Mouse (Mus musculus) hematopoietic stem cell, adult 5-6 weeks (primary cell): Measurements from ENCODE around the gene Slc38a8. TPM values are rescaled to one million over a fixed set of nuclear protein-coding genes. Genes with fewer than 3 reads are reported as not detected.

ENCODE experiments used
- ATAC-seq, 2 experiments: fragments of 125-278 bp in 1 of 2; replicated peaks in 1 of 2; 2 replicates each; pipeline ENCODE4 v1.8.0; 2016 to 2017; ENCODE audit warnings: inconsistent platforms in 2 of 2, mild to moderate bottlenecking in 2 of 2, moderate number of reproducible peaks in 2 of 2, low read depth in 1 of 2, moderate TSS enrichment in 1 of 2; ENCODE audit not compliant: low FRiP score in 2 of 2, poor library complexity in 2 of 2, severe bottlenecking in 2 of 2, insufficient read depth in 1 of 2, low TSS enrichment in 1 of 2
- total RNA-seq: library from RNA; stranded (forward); fragments of 172-1452, 232-1000 nt; gene quantifications from 2 replicates; pipeline ENCODE4 v1.2.3, GENCODE M21; 2017

Gene Slc38a8
- not detected in 2 replicates for total RNA-seq

DNA sequence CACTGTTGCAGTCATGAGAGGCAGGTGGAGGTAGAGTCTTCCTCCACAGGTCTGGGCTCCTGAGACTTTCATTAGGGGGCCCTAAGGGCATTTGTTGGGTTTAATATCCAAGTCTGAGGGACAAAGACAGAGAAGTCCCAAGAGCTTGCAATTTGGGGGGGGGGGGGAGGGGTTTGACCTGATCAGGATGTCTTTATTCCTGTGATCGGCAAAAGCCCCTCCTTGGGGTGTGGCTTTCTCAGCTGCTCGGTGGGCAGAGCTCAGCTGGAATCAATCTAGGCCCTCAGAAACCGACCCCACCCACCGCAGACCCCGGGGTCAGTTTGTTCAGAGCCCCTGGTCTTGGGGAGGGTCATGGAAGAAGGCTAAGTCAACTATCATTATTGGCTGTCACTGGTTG is at the start of gene Slc38a8:
Gene Slc38a8, minus strand, starts transcription at position 101 of the 400 bp plus-strand sequence.
- no peak for ATAC-seq

- ATAC-seq: no peak
Measured at GRCm38 (mm10) chr8:119548560-119549113, 47.1 kb upstream of the Slc38a8 start.

DNA sequence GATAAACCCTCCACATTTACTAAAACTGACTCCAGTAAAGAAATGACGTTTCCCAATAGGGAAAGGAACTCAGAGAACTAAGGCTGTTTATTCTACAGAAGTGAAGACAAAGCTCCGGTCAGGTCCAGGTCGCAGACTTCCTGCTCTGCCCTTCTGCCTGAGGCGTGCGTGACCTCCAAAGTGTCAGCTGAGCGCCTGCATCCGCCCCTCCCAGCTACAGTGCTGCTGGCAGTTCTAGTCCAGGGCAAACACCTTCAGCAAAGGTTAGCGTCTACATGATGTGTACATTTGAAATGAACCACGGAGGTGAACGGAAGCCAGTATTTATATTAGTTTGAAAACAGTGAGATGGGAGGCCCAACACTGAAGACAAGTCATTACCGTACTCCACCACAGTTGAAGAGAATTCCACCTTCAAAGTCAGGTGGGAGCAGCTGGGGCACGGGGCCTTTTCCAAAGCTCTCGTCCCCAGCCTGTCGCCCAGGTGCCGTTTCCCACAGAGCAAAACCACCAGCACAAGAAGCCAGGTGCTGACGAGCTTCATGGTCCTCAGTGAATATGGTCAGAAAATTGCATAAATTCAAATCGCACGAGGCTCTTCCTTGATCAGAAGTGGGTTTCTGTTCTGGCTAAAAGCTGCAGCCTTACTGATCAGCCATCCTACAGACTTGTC is 45.7 kb upstream of the Slc38a8 start:
- no peak for ATAC-seq

GRCm38 (mm10) chr8:119545791-119546190 is 44.3 kb upstream of the Slc38a8 start:
- ATAC-seq: no peak

DNA sequence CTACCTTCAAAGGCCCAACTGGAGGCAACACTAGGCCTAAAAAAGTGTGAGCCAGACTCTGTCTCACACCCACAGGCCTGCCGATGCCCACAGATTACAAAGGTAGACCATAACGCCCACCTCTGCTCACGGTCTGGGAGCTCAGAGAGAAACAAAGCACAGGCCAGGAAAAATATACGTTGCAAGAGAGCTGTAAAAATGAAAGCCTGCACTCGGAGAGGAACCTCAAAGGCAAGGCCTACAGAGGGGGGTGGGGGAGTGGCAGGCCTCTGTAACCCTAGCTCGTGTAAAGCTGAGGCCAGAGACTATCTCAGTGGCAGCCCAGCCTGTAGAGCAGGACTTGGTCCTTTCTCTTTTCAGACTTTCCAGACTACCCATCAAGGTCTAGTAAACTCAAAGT is 43.7 kb upstream of the Slc38a8 start:
- no peak for ATAC-seq

- ATAC-seq: no peak
Measured at GRCm38 (mm10) chr8:119544606-119545005, 43.1 kb upstream of the Slc38a8 start.

DNA sequence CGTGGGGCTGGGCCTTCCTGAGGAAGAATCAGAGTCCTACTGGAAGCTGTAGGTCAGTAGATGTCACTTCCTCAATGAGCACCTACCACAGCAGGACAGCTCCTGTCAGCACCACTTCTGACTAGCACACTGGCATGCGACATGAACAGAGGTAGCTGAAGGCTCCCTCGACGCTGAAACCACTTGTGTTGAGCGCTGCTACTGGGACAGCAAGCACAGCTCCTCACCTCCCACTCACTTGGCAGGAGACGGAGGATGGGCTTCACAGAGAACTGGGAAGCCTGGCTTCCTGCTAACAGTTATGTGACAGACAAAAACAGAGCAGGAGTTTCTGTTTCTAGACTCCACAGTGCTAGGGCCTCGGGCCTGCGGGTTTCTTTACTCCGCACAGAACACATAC is 30.5 kb upstream of the Slc38a8 start:
- ATAC-seq: no peak

GRCm38 (mm10) chr8:119531397-119531796 is 29.9 kb upstream of the Slc38a8 start:
- ATAC-seq: no peak

- no peak for ATAC-seq
Measured at GRCm38 (mm10) chr8:119530937-119531336, 29.4 kb upstream of the Slc38a8 start.

DNA sequence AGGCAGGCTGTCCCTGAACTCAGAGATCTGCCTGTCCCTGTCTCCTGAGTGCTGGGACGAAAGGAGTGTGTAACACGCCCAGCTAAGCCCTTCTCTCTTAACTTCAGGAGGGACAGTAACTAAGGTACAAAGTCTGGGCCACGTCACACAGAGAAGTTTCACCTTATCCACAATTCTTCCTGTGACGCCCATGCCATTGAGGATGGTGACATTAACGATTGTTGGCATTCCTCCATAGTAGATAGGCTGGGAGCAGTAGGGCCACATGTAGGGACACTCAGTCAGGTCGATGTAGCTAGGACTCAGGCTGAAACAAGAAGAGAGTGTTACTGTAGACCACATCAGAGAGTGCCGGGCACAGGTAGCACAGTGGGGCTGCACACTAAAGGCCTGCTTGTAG is 27.3 kb upstream of the Slc38a8 start:
- ATAC-seq: no peak

GRCm38 (mm10) chr8:119520102-119520501 is 18.6 kb upstream of the Slc38a8 start:
- ATAC-seq: no peak

DNA sequence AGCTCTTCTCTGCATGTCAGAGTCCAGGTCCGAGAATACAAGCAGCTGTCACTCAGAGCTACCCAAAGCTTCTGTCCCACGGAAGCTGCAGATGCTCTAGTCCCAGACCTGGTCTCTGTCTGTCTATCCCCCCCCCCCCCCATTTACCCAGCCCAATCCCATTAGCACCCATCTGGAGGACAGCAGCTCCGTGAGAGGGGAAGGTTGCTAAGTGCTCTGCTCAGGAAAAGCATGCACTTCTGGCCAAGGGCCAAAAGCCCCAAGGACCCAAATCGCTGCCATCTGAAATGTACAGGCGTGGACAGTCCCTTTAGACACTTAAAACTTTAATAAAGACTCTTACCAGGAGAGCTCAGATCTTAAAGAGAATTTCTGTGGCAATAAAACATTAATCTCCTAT is 15.2 kb upstream of the Slc38a8 start:
- no peak for ATAC-seq

- no peak for ATAC-seq
Measured at GRCm38 (mm10) chr8:119515767-119516166, 14.3 kb upstream of the Slc38a8 start.

GRCm38 (mm10) chr8:119514940-119515339 is 13.4 kb upstream of the Slc38a8 start:
- ATAC-seq: peak in 1 of 2 experiments; percentile 26; a peak in 2 of 4 replicates

DNA sequence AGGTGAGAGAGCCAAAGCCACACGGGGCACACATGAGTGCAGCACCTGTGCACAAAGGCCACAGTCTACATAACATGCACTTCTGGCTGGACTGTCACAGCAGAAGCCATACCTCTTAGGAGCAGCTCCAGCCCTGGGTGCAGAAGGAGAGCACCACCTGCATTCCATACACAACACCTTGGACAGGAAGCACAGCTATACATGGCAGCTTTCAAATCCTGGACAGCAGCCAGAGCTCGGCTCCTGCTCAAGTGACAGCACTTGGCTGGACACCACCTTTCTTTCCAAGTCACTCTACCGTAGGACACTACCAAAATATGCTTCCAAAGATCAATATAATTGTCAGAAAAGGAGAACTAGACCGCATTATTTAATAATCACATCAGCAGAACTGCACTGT is 11.9 kb upstream of the Slc38a8 start:
- no peak for ATAC-seq

GRCm38 (mm10) chr8:119511722-119512121 is 10.2 kb upstream of the Slc38a8 start:
- ATAC-seq: no peak; a peak in 1 of 4 replicates

DNA sequence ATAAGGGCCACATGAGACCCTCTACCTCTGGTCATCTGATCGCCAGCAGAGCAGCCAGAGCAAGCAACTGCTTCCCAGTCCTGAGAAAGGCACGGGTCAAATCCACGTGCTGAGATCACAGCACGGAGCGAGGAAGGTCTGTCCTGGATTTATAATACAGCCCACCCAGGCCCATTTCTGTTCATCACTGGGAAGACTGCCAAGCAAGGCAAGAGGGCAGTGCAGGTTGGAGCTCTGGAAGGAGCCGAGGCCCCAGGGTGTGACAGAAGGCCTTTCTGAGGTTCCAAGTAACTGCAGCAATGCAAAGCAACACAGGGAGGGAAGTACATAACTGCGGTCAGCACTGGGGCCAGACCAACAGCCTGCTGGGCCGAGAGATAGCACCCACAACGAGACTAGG is 9.0 kb upstream of the Slc38a8 start:
- ATAC-seq: no peak

DNA sequence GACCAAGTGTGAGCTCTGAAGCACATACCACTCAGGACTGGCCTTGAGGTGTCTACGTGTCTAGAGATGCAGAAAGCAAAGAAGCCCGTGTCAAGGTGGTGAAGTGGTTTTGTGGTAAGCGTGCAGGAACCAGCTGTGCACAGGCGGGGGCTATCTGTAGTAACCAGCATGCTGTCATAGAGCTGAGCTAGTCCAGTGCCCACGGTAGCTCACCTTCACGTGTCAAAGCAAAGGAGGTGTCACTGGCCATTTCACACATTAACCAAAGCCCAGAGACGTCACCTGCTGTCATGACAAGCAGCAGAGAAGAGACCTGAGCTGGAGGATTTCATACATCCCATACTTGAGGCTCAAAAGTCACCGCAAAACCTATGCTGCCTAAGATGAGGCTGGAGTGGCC is 4.6 kb upstream of the Slc38a8 start:
- ATAC-seq: no peak

DNA sequence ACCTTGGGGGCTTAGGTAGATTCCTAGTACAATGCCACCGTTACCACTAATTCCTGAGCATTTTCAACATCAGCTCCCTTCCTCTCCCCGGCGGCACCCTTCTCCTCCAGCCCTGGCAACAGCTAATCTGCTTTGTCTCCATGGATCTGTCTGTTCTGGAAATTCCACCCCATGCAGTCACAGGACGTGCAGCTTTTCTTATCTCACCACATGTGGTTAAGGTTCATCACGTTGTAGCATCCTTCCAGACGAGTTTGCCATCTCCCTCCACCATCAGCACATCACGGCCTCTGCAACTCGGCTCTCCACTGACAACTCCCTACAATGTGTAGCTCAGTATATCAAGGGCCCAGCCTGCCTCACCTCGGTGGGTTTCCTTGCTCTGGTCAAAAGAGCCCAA is 4.0 kb upstream of the Slc38a8 start:
- ATAC-seq: no peak
